Mouse (Mus musculus) cerebellum, postnatal 25 days (tissue): ENCODE data around the gene Fryl.
A peak's percentile ranks its signal among the peaks of the same experiment; 100 is the strongest.

Experiments used
- DNase-seq, 2 experiments: peaks; one replicate each; pipeline ENCODE4 v3.0.0; 2021; ENCODE audit warnings: mixed read lengths in 2 of 2

Fryl gene

GRCm38 (mm10) chr5:73156226-73156926 lies 100.0 kb downstream of the Fryl start:
- DNase-seq, result no peak

GRCm38 (mm10) chr5:73153802-73154465 lies 102.5 kb downstream of the Fryl start:
- DNase-seq, result no peak

DNA sequence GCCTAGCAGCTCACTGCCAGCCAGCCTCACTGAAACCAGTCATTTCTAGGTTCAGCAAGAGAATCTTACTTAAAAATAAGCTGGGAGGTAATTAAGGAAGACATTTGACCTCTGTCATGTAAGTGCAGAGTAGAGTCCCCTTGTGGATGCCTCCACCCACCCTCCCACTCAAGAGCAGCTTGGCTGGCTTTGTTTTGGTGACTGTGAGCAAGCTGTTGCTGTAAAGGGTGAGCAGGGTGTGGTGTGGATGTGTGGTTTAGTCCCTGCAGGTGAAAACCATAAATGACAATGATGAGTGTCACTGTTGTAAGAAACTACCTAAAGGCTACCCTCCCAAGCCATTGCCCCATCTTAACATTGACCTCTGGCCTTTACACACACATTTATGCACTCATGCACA lies 104.2 kb downstream of the Fryl start:
- no peak for DNase-seq

DNA sequence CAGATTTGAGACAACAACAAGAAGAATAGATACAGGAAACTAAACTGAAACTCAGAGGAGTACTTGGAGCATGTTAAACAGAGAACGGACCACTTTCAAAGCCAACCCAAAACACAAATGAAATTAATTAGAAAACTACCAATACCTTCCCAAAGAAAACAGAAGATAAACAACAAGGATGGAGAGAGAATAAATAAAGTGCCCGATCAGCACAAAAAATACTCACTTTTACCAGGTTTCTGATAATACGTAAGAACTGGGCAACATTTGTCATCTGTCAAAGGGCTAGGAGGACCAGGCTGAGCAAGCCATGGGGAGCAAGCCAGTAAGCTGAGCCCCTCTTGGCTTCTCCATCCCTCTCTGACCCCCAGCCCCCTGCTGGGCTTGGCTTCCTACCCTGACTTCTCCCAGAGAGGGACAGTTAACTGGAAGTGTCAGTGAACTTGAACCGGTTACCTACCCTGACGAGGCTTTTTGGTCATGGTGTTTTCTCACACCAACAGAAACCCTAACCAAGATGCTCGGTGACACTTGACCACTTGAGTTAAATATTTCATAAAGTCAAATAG lies 105.5 kb downstream of the Fryl start:
- DNase-seq, result peak; percentile 35 to 67

- DNase-seq, result no peak
These were observed 111.4 kb downstream of the Fryl start for GRCm38 (mm10) chr5:73144987-73145386.

DNA sequence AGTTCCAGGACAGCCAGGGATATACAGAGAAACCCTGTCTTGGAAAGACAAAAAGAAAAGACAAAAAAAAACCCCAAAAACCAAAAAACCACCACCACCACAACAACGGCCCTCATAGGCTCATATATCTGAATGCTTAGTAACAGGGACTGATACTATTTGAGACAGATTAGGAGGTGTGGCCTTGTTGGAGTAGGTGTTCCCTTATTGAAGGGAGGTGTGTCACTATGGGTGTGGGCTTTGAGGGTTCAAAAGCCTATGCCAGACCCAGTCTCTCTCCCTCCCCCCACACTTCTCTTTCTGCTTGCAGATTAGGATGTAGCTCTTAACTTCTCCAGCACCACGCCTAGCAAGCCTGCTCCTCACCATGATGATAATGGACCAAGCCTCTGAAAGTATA lies 114.7 kb downstream of the Fryl start:
- no peak for DNase-seq

DNA sequence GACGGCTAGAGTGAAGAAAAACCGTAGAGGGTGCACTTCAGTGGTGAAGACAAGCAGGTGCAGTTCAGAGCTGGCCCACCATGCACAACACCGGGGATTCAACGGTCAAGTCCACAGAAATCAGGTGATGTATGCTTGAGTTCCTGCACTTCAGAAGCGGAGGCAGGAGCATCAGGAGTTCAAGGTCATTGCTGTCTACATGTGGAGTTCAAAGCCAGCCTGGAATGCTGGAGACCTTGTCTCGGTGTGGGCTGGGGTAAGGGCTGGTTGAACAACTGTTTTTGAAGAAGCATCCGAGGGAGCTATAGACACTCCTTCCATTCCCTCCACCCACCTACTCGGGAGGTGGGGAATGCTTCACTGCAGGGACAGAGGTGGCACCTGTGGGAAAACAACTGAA lies 115.3 kb downstream of the Fryl start:
- no peak for DNase-seq

DNA sequence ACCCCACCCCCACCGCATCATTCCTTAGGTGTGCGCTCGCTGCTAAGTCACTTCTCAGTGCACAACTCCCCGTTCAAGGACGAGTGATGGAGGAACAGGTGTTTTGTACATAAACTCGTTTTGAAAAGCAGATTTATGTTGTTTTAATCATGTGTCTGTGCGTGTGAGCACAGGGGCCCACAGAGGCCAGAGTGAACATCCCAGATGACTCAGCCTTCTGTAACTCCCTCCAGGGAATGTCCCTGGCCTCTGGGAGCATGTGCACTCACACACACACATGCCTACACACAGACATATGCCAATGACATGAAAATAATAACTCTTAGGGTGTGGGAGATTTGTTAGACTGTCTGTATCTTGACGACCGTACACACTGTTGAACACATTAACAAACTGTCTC lies 118.9 kb downstream of the Fryl start:
- DNase-seq, result no peak

- no peak for DNase-seq
These were observed 120.5 kb downstream of the Fryl start for GRCm38 (mm10) chr5:73135959-73136358.

DNA sequence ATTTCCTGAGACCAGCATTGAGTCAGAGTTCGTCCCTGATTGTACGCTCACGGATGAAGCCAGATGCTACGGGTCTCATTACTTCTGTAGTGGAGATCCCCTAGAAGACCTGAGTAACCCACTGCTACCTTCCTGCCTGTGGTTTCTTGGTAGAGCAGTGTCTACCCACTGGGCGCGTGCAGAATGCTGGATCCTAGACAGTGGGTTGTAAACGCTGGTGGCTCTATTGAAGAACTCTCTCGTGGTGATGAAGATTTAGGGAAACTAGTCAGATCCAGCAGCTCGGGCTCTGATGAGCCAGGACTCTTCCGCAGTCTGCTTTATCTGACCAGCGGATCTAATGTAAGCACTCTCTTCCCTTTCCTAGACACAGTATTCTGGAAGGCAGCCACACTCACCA lies 121.3 kb downstream of the Fryl start:
- DNase-seq, result no peak

- DNase-seq, result peak; percentile 37 to 53
These were observed 122.6 kb downstream of the Fryl start for GRCm38 (mm10) chr5:73133833-73134185.

- DNase-seq, result no peak
These were observed 123.2 kb downstream of the Fryl start for GRCm38 (mm10) chr5:73132998-73133832.

DNA sequence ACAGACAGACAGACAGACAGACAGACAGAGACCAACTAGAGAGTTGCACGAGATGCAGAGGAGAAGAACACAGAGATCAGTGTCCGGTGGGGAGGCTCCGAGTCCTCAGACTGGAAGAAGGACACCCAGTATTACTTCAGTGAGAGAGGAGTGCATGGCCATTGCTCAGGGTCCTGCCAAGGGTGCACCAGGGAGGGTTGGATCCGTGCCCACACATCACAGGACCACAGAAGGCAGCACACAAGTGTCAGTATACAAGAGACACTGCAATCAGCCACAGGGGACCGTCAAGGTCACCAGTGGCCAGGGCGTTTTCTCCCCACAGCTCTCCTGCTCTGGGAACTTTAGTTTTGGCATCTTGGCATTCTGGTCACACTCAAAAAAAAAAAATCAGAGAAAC lies 125.4 kb downstream of the Fryl start:
- DNase-seq, result peak in 1 of 2 experiments; percentile 43

GRCm38 (mm10) chr5:73129871-73130270 lies 126.5 kb downstream of the Fryl start:
- DNase-seq, result peak in 1 of 2 experiments; percentile 19

DNA sequence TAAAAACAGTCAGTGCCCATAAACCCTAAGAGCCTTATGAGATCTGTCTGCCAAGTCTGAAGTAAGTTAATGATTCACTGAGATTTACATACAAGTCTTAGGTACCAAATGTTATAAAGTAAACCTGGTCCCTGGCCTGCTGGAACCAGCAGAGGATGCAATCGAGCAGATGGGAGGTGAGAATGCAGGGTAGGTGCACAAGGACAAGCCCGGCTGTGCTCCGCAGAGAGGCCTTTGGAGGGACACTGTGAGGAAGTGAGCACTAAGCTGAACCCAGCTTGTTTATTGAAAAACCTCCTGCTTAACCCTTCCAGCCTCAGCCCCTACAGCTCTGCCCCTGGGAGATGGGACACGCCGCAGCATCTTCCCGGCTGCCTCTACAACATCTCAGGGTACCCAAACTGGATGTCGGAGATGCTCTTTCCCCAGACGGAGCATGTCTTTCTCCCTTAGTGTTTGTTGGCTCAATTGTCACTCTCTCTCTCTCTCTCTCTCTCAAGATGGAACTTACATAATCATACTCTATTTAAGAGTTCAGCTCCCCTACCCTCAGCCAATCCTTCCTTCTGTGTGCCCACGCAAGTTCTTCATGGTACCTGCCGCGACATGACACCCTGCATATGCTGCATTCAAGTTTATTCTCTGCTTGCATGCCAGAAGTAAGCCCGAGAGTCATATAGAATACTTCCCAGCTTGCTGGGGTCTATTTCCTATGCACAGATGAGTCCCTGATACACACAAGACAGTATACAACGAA lies 136.3 kb downstream of the Fryl start:
- no peak for DNase-seq

DNA sequence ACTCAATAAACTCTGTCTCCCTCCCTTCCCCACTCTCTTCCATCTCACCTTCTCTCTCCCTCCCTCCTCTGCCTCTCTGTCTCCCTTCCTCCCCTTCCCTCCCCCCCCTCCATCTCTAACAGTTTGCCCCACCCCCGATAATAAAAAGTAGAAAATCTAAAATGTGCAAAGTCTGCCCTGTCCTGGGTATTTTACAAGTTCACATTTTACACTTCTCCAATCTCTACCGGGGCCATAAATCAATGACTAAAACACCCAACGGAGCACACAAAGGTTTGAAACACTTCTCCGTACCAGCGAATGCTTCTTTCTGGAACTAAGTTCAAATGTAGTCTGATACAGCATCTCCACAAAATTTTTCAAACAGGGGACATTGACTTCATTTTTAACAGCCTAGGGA lies 136.9 kb downstream of the Fryl start:
- no peak for DNase-seq

DNA sequence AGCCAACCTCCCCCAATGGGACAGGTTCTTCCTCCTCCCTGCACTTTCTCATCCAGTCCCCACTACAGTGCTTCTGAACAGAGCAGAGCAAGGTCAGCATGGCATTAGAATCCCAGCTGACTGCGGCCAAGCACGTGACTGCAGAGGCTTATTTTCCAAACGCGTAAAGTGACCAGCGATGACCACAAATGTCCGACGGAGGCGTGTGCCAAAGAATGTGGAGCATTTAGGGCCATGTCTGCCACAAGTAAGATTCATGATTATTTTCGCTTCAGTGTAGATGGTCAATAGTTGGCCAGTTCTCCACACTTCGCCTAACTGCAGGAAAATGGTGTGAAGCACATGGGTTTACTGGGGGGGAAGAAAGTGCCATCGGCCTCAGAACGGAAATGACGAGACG lies 137.6 kb downstream of the Fryl start:
- DNase-seq, result no peak

DNA sequence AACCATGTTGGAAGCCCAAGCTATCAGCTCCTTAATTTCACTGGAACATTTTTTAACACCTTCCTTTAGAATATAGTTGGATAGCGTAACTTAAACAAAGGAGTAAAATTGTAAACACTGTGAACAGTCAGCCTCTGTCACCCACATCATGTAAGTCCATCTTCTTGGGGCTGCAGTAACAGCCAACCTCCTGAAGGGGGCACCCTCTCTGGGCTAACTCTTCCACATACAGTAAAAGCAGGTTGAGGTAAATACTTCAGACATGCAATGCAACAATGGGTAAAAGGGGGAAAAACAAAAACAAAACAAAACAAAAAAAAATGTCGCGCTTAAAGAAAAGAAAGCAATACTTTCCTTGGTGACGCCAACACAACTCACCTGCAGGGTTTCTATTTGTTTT lies 141.5 kb downstream of the Fryl start:
- no peak for DNase-seq

DNA sequence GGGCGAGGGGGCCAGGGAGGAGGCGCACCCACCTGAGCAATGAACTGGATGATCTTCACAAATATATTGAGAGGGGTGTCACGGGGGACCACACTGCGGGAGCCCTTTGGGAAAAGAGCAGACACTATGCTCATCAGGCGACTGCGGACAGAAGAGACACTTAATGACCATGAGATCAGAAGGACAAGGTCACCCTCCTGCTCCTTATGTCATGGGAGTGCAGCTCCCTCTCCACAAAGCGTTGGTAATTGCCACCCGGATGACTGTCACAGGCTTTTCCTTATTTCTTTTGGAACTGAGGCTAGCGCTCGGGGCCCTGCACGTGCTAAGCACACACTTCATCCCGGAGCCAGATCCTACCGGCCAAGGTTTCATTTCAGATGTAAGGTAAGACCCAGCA lies 144.1 kb downstream of the Fryl start:
- DNase-seq, result no peak

DNA sequence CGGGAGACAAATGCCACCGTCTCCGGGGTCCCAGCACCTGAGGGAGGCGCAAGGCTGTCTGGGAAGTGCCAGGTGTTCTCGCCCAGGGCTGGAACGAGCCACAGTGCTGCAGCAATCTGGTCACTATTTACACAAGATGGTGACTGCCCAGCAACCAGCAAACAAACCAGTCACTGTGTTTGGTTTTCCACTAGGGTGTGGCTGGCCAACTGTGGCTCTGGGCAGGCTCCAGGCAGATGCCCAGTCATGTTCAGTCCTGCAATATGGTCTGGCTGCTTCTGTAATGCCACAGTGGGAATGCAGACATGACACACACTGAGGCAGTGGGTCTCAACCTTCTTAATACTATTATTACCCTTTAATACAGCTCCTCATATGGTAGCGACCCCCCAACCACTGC lies 152.8 kb downstream of the Fryl start:
- no peak for DNase-seq

DNA sequence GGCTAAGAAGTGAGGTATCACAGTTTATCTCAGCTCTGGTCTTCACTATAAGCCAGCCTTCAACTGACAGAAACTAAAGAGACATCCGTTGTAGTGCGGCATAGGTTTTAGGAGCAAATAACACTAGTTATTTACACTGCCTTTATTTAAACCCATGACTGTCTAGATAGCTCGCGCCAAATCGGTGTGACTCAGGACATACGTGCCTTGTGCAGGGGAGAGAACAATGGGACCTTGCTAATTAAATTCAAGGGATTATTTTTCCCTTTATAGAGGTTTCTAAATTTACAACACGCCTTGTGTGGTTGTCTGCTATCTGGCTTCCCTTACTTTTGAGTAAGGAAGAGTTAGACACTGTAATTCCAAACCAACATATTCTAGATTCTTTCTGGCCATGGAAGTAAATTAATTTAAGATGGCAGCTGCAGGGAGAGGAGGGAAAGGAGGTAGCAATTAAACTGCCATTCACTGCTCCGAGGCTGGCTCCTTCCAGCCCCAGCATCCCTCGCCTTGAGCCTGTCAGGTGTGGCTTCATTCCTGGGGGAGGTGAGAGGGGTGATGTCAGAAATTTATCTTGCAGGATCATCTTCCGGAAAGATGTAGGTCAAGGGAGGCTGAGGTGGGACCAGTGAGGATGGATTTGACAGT lies 154.0 kb downstream of the Fryl start:
- no peak for DNase-seq

- no peak for DNase-seq
These were observed 164.2 kb downstream of the Fryl start for GRCm38 (mm10) chr5:73092236-73092635.
